Mouse (Mus musculus) thymus, adult 2 months (tissue): ENCODE results near the gene Ccl2.

Source experiments
- CTCF ChIP-seq: fragments of 200-500 bp; IDR thresholded peaks from 2 replicates; pipeline ENCODE4 v1.5.1; 2012; ENCODE audit warnings: mild to moderate bottlenecking, control low read depth, low read length, moderate library complexity, borderline replicate concordance; ENCODE audit not compliant: control insufficient read depth, poor library complexity, insufficient read depth; ENCODE audit errors: extremely low read depth
- POLR2A ChIP-seq: fragments of 200-500 bp; IDR thresholded peaks from 2 replicates; pipeline ENCODE4 v1.6.1; 2012; ENCODE audit warnings: mild to moderate bottlenecking, low read length, control low read depth, moderate library complexity; ENCODE audit not compliant: control insufficient read depth, poor library complexity, insufficient read depth; ENCODE audit errors: extremely low read depth

GRCm38 (mm10) chr11:82038535-82038934 lies 3.2 kb downstream of the Ccl2 start, which contains the start of gene Gm17268:
- TF ChIP-seq CTCF, result no peak
- TF ChIP-seq POLR2A, result no peak
